Mouse (Mus musculus) layer of hippocampus, postnatal 25 days (tissue): ENCODE data around the gene Rxfp1. TPM values are rescaled to one million over a fixed set of nuclear protein-coding genes. Genes with fewer than 3 reads are reported as not detected.
"Not testable (repeated sequence)": the region's sequence is repeated elsewhere in the genome, so short reads cannot be mapped to it uniquely, and the experiment has no call there.

Experiments
- DNase-seq, 2 experiments: peaks; one replicate each; pipeline ENCODE4 v3.0.0; 2022; ENCODE audit warnings: mixed read lengths in 2 of 2, low spot score in 1 of 2; ENCODE audit errors: extremely low spot score in 1 of 2
- total RNA-seq, 2 experiments: library from RNA; stranded (reverse); gene quantifications; 2 replicates each; pipeline ENCODE4 v1.2.3; 2021

Gene Rxfp1
- 10 to 100 TPM in 1 of 2 experiments, 1 to 10 TPM in 1; 6.8 to 12.0 TPM for total RNA-seq

- no peak for DNase-seq
These were observed at the start of gene Rxfp1 for GRCm38 (mm10) chr3:79737780-79738179. Gene Rxfp1 (minus strand): TSS chr3:79737880.

GRCm38 (mm10) chr3:79784362-79784736 lies 46.7 kb upstream of the Rxfp1 start:
- no peak for DNase-seq

- DNase-seq = no peak
These were observed 46.1 kb upstream of the Rxfp1 start for GRCm38 (mm10) chr3:79783630-79784361.

GRCm38 (mm10) chr3:79772701-79773100 lies 35.0 kb upstream of the Rxfp1 start:
- no peak for DNase-seq

GRCm38 (mm10) chr3:79753736-79754135 lies 16.1 kb upstream of the Rxfp1 start:
- DNase-seq = no peak

GRCm38 (mm10) chr3:79746585-79746984 lies 8.9 kb upstream of the Rxfp1 start:
- DNase-seq = no peak

GRCm38 (mm10) chr3:79745101-79745500 lies 7.4 kb upstream of the Rxfp1 start:
- no peak for DNase-seq

- no peak for DNase-seq
These were observed 6.7 kb upstream of the Rxfp1 start for GRCm38 (mm10) chr3:79744415-79744814.

- DNase-seq = no peak
These were observed 2.7 kb upstream of the Rxfp1 start for GRCm38 (mm10) chr3:79740351-79740750.

GRCm38 (mm10) chr3:79738451-79738850 lies 771 bp upstream of the Rxfp1 start:
- DNase-seq = no peak

GRCm38 (mm10) chr3:79726506-79727075 lies 11.1 kb downstream of the Rxfp1 start:
- DNase-seq = no peak

GRCm38 (mm10) chr3:79720756-79721484 lies 16.8 kb downstream of the Rxfp1 start:
- no peak for DNase-seq

GRCm38 (mm10) chr3:79706436-79706835 lies 31.2 kb downstream of the Rxfp1 start:
- no peak for DNase-seq

GRCm38 (mm10) chr3:79703135-79703534 lies 34.5 kb downstream of the Rxfp1 start:
- DNase-seq = no peak

GRCm38 (mm10) chr3:79691957-79692356 lies 45.7 kb downstream of the Rxfp1 start:
- no peak for DNase-seq

- DNase-seq = no peak
These were observed 47.5 kb downstream of the Rxfp1 start for GRCm38 (mm10) chr3:79690111-79690651.

- not testable (repeated sequence) for DNase-seq
These were observed 49.6 kb downstream of the Rxfp1 start for GRCm38 (mm10) chr3:79688101-79688500.

GRCm38 (mm10) chr3:79683529-79683928 lies 54.2 kb downstream of the Rxfp1 start:
- DNase-seq = no peak

- no peak for DNase-seq
These were observed 55.1 kb downstream of the Rxfp1 start for GRCm38 (mm10) chr3:79682351-79683132.

GRCm38 (mm10) chr3:79676411-79676810 lies 61.3 kb downstream of the Rxfp1 start:
- DNase-seq = no peak
